Mouse (Mus musculus) kidney, embryonic 15.5 days (tissue): ENCODE measurements around the gene Hdac8. TPM values are rescaled to one million over a fixed set of nuclear protein-coding genes. Genes with fewer than 3 reads are reported as not detected.

Experiments used
- ATAC-seq: fragments of 200-750 bp; cut with Nextera tagmentation; replicated peaks from 2 replicates; pipeline ENCODE4 v1.8.0; 2017; ENCODE audit warnings: moderate TSS enrichment; ENCODE audit not compliant: low FRiP score
- H3K27ac ChIP-seq: fragments of 300-500 bp; sonication (generic); 2 replicates; pipeline ENCODE4 v1.5.1; 2015; ENCODE audit warnings: mild to moderate bottlenecking, inconsistent platforms
- H3K27me3 ChIP-seq: fragments of 300-500 bp; sonication (generic); 2 replicates; pipeline ENCODE4 v1.6.1; 2015; ENCODE audit warnings: inconsistent platforms
- H3K36me3 ChIP-seq: fragments of 300-500 bp; sonication (generic); 2 replicates; pipeline ENCODE4 v1.6.1; 2015; ENCODE audit warnings: inconsistent platforms
- H3K4me1 ChIP-seq: fragments of 300-500 bp; sonication (generic); 2 replicates; pipeline ENCODE4 v1.6.1; 2015; ENCODE audit warnings: inconsistent platforms
- H3K4me2 ChIP-seq: fragments of 300-500 bp; sonication (generic); 2 replicates; pipeline ENCODE4 v1.6.1; 2015; ENCODE audit warnings: moderate library complexity, mild to moderate bottlenecking, inconsistent platforms
- H3K4me3 ChIP-seq: fragments of 300-500 bp; sonication (generic); replicated peaks from 2 replicates; pipeline ENCODE4 v1.5.1; 2015; ENCODE audit warnings: mild to moderate bottlenecking, inconsistent platforms
- H3K9ac ChIP-seq: fragments of 300-500 bp; sonication (generic); 2 replicates; pipeline ENCODE4 v1.6.1; 2015; ENCODE audit warnings: mild to moderate bottlenecking, inconsistent platforms
- H3K9me3 ChIP-seq: fragments of 300-500 bp; sonication (generic); replicated peaks from 2 replicates; pipeline ENCODE4 v1.6.1; 2016; ENCODE audit warnings: inconsistent platforms
- WGBS: fragments of 180-500 bp; shearing (Covaris S2); methylation state at CpG from one replicate; pipeline ENCODE4 v1.1.7; 2015; ENCODE audit warnings: mixed read lengths; 5-methylcytosine and 5-hydroxymethylcytosine counted together
- microRNA-seq: library from miRNA; unstranded; fragments of <30 nt; microRNA quantifications from one replicate; pipeline ENCODE4, GENCODE M21; 2016
- polyA plus RNA-seq: library from polyadenylated mRNA; unstranded; fragments of >200 nt; fragmentation: Nextera tagmentation; extraction: Ambion mirVana; gene quantifications from 2 replicates; pipeline ENCODE4 v1.2.1, GENCODE M21; 2015

Hdac8 gene
- polyA plus RNA-seq, 1 experiment from 2014 or later = 9.6 TPM

GRCm38 (mm10) chrX:102251937-102252860, 253.0 kb downstream of the Hdac8 start, which contains the start of gene Cited1:
Cited1 (minus strand) TSS chrX:102252181.
- WGBS = 18% methylated on average over 44 of the region's 44 CpGs
- peak within 1 kb of the TSS; percentile 73 for H3K27ac ChIP-seq
- peak within 1 kb of the TSS; percentile 58 for H3K4me3 ChIP-seq
- peaks cover 6% of the 10 kb centered on the region for H3K4me1 ChIP-seq
- peak within 1 kb of the TSS; percentile 89 for H3K4me2 ChIP-seq
- peak; percentile 94 for ATAC-seq
- no peaks in the 10 kb centered on the region for H3K36me3 ChIP-seq
- H3K9me3 ChIP-seq = no peaks in the 10 kb centered on the region
- peak within 1 kb of the TSS; percentile 43 for H3K9ac ChIP-seq
- peaks cover 69% of the 10 kb centered on the region for H3K27me3 ChIP-seq

GRCm38 (mm10) chrX:102251221-102251936, 253.8 kb downstream of the Hdac8 start:
- Histone ChIP-seq H3K27me3 (peaks cover 77% of the 10 kb centered on the region), H3K9me3 (no peaks in the 10 kb centered on the region), H3K27ac (peak overlapping the region; percentile 73), H3K4me1 (peaks cover 6% of the 10 kb centered on the region), H3K36me3 (no peaks in the 10 kb centered on the region), H3K4me2 (peak overlapping the region; percentile 89), H3K4me3 (peak overlapping the region; percentile 58), H3K9ac (peak overlapping the region; percentile 43)
- peak; percentile 50 for ATAC-seq
- WGBS = 10% methylated on average over 75 of the region's 80 CpGs

DNA sequence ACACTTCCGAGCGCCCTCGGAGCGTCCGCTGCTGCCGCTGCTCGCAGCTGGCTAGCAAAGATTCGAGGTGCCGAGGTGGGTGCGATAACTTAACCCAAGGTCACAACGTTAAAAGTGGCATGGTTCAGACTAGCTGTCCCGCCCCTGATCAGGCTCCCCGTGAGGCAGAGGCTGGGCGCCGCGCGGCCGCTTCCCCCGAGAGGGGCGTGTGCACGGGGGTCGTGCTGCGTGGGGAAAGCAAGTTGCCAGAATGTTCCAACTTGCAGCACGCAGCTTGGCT, 254.3 kb downstream of the Hdac8 start:
- peaks cover 6% of the 10 kb centered on the region for H3K4me1 ChIP-seq
- peak overlapping the region; percentile 89 for H3K4me2 ChIP-seq
- no peaks in the 10 kb centered on the region for H3K36me3 ChIP-seq
- H3K4me3 ChIP-seq = peak overlapping the region; percentile 58
- WGBS = 14% methylated on average over 24 of the region's 24 CpGs
- ATAC-seq = 0 out of 2 replicates have a peak, but pooled peaks have one; percentile 9
- H3K27ac ChIP-seq = peak overlapping the region; percentile 73; the same call in 1 of the 2 replicates
- peak overlapping the region; percentile 43 for H3K9ac ChIP-seq
- H3K9me3 ChIP-seq = no peaks in the 10 kb centered on the region
- peaks cover 80% of the 10 kb centered on the region for H3K27me3 ChIP-seq

DNA sequence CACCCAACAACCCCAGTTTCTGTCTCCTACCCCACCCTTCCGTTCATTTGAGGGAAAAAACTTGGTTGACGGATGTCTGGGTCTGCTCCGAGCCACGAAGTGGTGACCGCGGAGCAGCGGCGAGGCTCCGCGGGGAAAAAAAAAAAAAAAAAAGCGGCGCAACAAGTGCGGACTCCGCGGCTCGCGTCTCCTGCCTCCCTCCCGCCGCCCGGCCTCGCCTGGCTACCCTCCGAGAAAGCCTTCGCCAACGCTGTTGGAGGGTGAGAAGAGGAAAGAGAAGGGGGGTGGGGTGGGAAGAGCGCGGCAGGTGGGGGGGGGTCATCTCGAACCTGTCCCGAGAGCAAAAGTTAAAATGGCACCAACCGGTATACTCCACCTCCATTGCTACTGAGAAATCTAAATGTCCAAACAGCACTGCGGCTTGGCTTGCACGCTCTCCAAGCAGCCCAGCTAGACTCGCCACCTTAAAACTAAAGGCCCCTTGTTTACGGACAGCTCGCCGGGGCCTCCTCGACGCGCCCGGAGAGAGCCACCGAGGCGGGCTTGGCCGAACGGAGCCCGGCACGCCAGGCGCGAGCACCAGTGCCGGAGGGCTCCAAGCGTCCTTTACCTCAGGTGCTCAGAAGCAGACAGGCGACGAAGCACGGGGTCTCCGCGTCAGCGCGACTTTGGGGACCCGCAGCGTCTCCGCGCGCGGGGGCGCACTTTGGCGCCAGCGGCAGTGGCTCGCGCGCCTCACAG, 254.8 kb downstream of the Hdac8 start:
- Histone ChIP-seq H3K4me3 (peak overlapping the region; percentile 58), H3K27ac (no peak overlapping the region), H3K27me3 (peaks cover 80% of the 10 kb centered on the region), H3K4me1 (peaks cover 6% of the 10 kb centered on the region), H3K4me2 (peak overlapping the region; percentile 89), H3K9me3 (no peaks in the 10 kb centered on the region), H3K9ac (peak overlapping the region; percentile 43), H3K36me3 (no peaks in the 10 kb centered on the region)
- no peak for ATAC-seq
- 15% methylated on average over 60 of the region's 68 CpGs for WGBS

- Histone ChIP-seq H3K4me1 (no peaks in the 10 kb centered on the region), H3K4me2 (no peak overlapping the region), H3K9ac (no peak overlapping the region), H3K36me3 (no peaks in the 10 kb centered on the region), H3K27ac (no peak overlapping the region), H3K4me3 (no peak overlapping the region), H3K9me3 (no peaks in the 10 kb centered on the region), H3K27me3 (peaks cover 51% of the 10 kb centered on the region)
- 63% methylated on average over 2 of the region's 2 CpGs for WGBS
- no peak for ATAC-seq
Observed at GRCm38 (mm10) chrX:102244334-102244733, 260.8 kb downstream of the Hdac8 start.

Small RNAs within 50 kb of the gene (microRNA-seq; reads per million reads assigned to microRNA genes)
- gene Gm26318 = not detected

Other genes starting within 250 kb of the Hdac8 start
- gene Phka1, start 138.9 kb upstream of the Hdac8 start, polyA plus RNA-seq = 7.9 and 8.1 TPM in 2 replicates
- not detected in 2 replicates for gene Gm3880, start 181.6 kb upstream of the Hdac8 start, polyA plus RNA-seq
- not detected in 2 replicates for gene Gm9112, start 202.3 kb upstream of the Hdac8 start, polyA plus RNA-seq
- not detected in 2 replicates for gene Dmrtc1b, start 202.5 kb upstream of the Hdac8 start, polyA plus RNA-seq